Mouse (Mus musculus) gastrocnemius, postnatal 25 days (tissue): ENCODE data around the gene Nsl1. TPM values are rescaled to one million over a fixed set of nuclear protein-coding genes. Genes with fewer than 3 reads are reported as not detected.

Experiments used
- DNase-seq: peaks from one replicate; pipeline ENCODE4 v3.0.0; 2022
- total RNA-seq, 2 experiments: library from RNA; stranded (reverse); gene quantifications; 1 replicate in 1 of 2; 2 replicates in 1 of 2; pipeline ENCODE4 v1.2.3; 2021

Gene Nsl1
- total RNA-seq, 2 experiments from 2014 or later: 0.26 to 0.56 TPM

GRCm38 (mm10) chr1:191095019-191095418 is 32.2 kb downstream of the Nsl1 start:
- no peak for DNase-seq

GRCm38 (mm10) chr1:191096871-191097681 is 34.3 kb downstream of the Nsl1 start:
- DNase-seq: no peak

DNA sequence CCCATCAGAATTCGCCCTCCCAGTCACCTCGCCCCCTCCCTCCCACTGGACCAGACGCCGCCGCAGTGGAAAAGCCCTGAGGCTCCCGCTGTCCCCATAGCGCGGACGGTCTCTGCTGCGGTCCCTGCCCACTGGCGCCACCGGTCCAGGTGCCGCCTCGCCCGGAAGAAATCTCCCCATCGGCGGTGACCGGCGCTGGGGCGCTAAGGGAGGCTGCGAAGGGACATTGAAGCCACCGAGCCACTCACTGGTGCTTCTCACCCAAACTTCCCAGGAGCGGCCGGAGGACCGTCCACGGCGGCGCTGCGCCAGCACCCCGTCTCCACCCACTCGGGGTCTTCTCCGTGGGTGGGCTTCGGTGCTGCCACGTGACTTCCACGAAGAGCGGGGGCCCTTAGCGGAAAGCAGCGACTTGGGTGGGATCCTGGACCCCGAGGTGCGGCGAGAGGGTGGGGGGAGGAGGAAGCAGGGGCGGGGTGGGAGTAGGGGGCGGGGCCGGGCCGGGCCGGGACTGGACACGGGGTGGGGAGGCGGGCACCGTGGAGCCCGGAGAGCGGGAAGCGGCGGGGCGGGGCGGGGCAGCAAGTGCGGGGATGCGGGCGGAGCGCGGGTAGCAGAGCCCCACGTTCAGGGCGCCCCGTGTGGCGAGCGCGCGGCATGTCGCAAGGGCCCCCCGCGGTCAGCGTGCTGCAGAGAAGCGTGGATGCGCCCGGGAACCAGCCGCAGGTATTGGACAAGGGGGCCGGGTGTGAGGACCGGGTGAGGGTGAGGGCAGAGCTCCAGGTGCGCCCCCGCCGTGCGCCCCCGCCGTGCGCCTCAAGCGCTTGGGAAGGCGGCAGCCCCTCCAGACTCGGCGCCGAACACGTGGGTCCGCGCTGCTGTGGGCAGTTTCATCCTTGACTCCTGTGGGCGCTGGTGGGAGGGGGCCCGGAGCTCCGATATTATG is 35.3 kb downstream of the Nsl1 start, which contains the start of gene Batf3:
TSS of gene Batf3 (plus strand) at position 46 of the 946 bp plus-strand sequence.
- peak; percentile 22 for DNase-seq

DNA sequence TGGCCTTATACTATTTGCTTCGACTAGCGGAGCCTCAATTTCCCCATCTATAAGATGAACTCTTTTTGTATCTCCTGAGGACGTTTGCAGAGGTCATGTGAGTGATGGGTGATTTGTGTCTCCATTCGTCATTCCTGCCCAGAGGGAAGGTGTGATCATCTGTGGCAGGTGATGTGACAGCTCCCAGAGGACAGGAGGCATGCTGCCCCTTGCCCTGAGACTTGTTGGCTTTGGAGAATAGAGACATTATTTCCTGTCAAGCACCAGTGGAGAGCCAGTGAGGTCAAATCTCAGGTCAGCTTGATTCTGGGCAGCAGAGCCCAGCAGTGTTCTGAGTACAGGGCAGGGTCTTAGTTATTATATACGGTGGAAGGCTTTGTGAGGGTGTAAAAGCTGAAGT is 36.3 kb downstream of the Nsl1 start:
- DNase-seq: no peak

- no peak for DNase-seq
These were observed 37.0 kb downstream of the Nsl1 start for GRCm38 (mm10) chr1:191099772-191100291.

GRCm38 (mm10) chr1:191102730-191103370 is 40.0 kb downstream of the Nsl1 start:
- DNase-seq: no peak

- DNase-seq: no peak
These were observed 42.4 kb downstream of the Nsl1 start for GRCm38 (mm10) chr1:191105246-191105645.

GRCm38 (mm10) chr1:191107306-191107705 is 44.5 kb downstream of the Nsl1 start:
- DNase-seq: no peak

DNA sequence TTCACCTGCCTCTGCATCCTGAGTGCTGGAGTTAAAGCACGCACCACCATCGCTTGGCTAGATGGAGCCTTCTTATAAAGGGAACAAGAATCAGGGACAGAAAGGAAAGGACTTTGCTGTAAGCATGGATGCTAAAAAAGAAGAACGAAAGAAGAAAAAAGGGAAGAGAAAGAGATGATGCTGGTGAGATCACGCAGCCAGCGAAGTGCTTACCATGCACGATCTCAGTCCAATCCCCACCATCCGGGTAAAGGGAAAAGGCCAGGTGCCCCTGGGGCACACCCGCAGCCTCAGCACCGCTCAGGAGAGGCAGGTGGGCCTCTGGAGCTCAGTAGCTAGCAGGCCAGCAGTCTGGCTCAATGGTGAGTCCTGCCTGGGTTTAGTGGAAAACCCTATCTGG is 47.1 kb downstream of the Nsl1 start:
- no peak for DNase-seq

DNA sequence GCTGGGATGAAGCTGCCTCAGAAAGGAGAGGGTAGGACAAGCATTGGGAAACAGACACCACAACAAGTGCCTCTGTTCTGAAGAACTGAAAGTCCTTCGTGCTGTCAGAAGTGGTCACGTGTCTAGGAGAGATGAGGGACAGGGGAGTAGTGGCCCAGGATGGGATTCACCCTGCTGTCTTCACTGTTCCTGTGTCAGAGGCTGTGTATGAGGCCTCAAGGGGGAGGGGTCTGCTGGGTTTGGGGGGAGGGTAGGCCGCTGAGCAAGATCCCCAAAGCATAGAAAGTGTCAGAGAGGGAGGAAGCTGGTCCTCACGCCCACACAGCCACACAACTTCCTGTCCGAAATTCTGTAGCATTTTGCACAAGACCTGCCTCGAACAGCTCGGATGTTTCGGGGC is 48.3 kb downstream of the Nsl1 start:
- no peak for DNase-seq

GRCm38 (mm10) chr1:191114868-191115267 is 52.1 kb downstream of the Nsl1 start:
- no peak for DNase-seq

- peak; percentile 25 for DNase-seq
These were observed 52.9 kb downstream of the Nsl1 start for GRCm38 (mm10) chr1:191115514-191116238.

- no peak for DNase-seq
These were observed 59.9 kb downstream of the Nsl1 start for GRCm38 (mm10) chr1:191122744-191123143.

DNA sequence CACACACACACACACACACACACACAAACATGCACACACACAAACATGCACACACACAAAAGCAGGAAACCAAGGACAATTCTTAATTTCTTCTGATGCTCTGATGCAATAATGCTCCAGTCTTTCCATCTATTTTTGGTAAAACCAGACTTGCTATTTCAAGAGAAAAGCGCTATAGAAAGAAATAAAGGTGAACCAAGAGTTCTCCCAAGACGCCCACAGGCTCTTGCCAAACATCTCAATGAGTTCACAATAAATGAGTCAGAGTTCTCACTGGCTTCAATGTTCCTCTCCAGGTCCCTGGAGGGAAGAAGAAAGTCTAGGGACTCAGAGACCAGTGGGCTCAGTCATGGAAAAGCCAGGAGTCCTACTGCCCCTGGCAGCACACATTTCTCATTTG is 60.9 kb downstream of the Nsl1 start:
- DNase-seq: no peak

DNA sequence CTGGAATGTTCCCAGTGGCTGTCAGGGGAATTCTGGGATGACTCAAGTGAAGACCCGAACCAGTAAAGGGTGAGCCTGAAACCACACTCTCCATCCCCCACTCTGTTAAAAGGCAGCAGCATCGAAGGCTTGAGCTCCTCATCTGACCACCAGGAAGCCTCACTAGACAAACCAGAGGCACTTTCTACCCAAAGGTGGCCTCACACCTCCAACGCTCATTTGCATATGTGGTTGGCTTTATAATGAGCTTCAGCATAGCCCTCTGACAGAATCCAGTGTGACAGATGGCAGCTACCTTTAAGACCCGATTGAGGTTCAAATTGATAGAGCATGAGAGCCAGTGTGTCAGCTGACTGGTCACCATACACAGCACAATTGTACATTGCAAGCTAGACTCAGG is 61.5 kb downstream of the Nsl1 start:
- DNase-seq: no peak

GRCm38 (mm10) chr1:191125811-191126638 is 63.2 kb downstream of the Nsl1 start:
- DNase-seq: peak; percentile 39

DNA sequence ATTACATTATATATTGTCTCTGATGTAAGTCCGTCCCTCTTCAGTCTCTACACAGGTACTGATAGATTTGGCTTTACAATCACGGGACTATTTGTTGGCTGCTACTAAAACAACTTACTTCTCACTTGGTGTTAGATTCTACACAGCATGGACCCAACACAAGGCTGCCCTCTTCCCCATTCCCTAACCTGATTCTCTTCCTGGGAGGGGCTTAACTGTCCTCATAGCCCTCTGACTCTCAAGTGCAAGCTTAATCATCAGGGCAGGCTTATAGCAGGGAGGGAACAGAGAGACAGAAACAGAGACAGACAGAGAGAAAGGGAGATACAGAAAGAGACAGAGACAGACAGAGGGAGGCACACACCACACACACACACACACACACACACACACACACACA is 68.9 kb downstream of the Nsl1 start:
- DNase-seq: no peak

- DNase-seq: no peak
These were observed 69.4 kb downstream of the Nsl1 start for GRCm38 (mm10) chr1:191132240-191132639.

DNA sequence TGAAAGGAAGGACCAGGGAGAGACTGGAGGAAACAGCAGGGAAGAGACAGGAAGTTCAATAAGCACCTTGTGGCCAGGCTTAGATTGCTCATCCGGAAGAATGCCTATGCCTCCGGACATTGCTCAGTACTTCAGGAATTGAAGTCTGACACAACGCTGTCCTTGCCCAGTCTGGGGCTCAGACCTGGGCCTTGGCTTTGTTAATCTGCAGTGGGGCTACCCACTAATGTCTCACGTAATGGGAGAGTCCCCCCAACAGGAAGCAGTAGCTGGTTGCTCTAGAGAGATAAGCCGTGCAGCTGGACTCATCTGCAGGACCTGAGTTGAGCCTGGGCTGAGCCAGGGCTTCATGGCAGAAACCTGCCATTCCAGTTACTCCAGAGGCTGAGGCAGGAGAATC is 70.1 kb downstream of the Nsl1 start:
- DNase-seq: no peak

- DNase-seq: no peak
These were observed 72.6 kb downstream of the Nsl1 start for GRCm38 (mm10) chr1:191135406-191135805.
